Mouse (Mus musculus): ENCODE measurements around the gene Trmu. TPM values are rescaled to one million over a fixed set of nuclear protein-coding genes. Genes with fewer than 3 reads are reported as not detected.

Gene Trmu
- total RNA-seq, 2 experiments from 2014 or later = 29.9 to 33.8 TPM

DNA sequence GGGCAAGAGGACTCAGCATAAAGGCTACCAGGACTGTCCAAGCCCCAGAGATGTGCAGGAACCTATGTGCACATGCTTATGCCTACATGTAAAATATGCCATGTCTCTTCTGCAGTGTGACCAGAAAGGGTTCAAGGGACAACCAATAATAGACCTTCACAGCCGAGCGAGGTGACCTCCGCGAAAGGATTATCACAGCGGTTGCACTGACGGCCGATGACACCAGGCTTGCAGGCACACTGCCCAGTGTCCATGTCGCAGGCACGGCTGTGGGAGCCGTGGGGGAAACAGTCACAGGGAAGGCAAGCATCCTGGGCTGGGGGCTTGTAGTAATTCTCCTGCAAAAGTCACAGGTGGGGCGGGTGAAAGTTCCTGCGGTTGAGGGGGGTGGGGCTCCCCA lies 49.0 kb downstream of the Trmu start:
- no peak for DNase-seq (ENCODE audit: extremely low spot score in 1 of 2, low spot score in 2 of 2)
- H3K4me3 ChIP-seq = no peak overlapping the region
- no peak overlapping the region for H3K27ac ChIP-seq
- no peak for TF ChIP-seq CTCF (IDR thresholded peaks at IDR 0.05)
- intact Hi-C loops (cut with DNase I) = no loop called here

DNA sequence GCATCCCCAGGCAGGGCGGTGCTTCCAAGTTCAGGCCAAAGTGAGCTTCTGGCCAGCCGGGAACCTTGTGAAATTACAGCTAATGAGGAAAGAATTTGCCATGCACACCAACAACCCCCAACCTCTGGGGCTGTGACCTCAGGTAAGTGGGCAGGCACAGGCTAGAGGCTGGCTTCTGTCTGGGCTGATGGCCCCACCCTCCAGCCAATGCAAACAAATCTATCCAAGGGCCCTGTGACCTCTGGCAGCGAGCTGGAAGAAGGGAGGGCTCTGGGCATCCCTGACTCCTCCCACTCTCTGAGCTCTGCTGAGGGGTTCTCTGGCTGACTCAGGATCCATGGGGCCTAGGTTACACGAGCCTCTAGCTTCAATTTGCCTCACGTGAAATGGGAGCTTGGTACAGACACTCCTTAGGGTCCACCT lies 56.5 kb downstream of the Trmu start:
- TF ChIP-seq CTCF (IDR thresholded peaks at IDR 0.05) = no peak
- Histone ChIP-seq H3K4me3 (no peak overlapping the region), H3K27ac (no peak overlapping the region)
- intact Hi-C loops (cut with DNase I) = no loop called here
- DNase-seq (ENCODE audit: extremely low spot score in 1 of 2, low spot score in 2 of 2) = no peak

Other genes with a start within 250 kb of the Trmu start
- 1 to 10 TPM; 3.6 TPM for gene Ppara, start 144.3 kb upstream of the Trmu start, total RNA-seq (2021)
- 10 to 100 TPM; 21.1 to 21.3 TPM for gene Cdpf1, start 67.6 kb upstream of the Trmu start, total RNA-seq (2021)
- 1 to 10 TPM in 1 of 2 experiments, under 1 TPM in 1; 0.82 to 1.2 TPM for gene Pkdrej, start 57.6 kb upstream of the Trmu start, total RNA-seq (2021)
- 1 to 10 TPM; 5.0 to 5.2 TPM for gene Ttc38, start 47.0 kb upstream of the Trmu start, total RNA-seq (2021)
- under 1 TPM; 0.25 to 0.33 TPM for gene Gtse1, start 19.6 kb upstream of the Trmu start, total RNA-seq (2021)
- 1 to 10 TPM; 3.7 to 4.6 TPM for gene Celsr1, start 154.5 kb downstream of the Trmu start, total RNA-seq (2021)
- 10 to 100 TPM; 46.2 to 51.7 TPM for gene Gramd4, start 178.4 kb downstream of the Trmu start, total RNA-seq (2021)

Data from left cerebral cortex, adult 2 months (tissue).